Mouse (Mus musculus) adrenal gland, postnatal 36 days (tissue): ENCODE results near the gene Ptpn5. TPM values are rescaled to one million over a fixed set of nuclear protein-coding genes. Genes with fewer than 3 reads are reported as not detected.
A peak's percentile ranks its signal among the peaks of the same experiment; 100 is the strongest.

Experiments
- DNase-seq, 2 experiments: peaks; one replicate each; pipeline ENCODE4 v3.0.0; 2021; ENCODE audit warnings: mixed read lengths in 1 of 2
- total RNA-seq, 2 experiments: library from RNA; stranded (reverse); gene quantifications; 2 replicates each; pipeline ENCODE4 v1.2.3; 2021

Ptpn5 gene
- total RNA-seq, 2 experiments from 2014 or later = 0.53 to 1.1 TPM

DNA sequence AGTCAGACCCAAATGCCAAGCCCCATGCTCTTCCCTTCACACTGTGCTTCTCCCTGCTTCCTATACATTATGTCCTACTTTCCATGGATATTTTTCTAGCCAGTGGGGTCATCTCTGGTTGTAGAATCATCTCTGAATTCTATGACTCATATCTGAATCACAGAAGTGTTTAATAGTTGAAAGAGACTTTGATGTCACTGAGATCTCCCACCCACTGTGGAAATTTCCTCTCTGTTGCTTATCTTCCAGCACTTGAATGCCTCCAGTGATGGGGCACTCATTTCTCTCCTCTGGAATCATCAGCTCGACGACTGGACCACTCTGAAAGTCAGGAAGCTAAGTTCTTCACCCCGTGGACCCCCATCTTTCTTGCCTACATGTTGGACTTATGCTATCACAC is 22.4 kb downstream of the Ptpn5 start:
- peak in 1 of 2 experiments; percentile 14 for DNase-seq

DNA sequence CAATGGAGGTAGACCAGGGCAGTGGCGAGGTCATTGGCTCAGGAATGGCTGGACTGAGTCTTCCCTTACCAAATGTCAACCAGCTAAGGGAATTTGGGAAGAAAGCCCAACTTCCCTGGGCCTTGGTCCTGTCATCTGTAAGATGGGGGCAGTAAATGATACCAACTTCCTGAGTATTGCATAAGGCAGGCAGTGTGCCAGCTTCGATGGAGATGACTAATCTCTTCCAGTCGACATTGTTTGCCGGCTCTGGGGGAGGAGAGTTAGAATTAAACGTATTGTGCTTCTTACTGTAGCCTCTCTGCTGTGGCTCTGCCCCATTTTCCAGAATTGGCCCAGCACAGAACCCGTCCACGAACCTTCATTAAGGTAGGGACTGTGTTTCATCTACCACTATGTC is 23.0 kb downstream of the Ptpn5 start:
- DNase-seq = peak; percentile 75 to 80

DNA sequence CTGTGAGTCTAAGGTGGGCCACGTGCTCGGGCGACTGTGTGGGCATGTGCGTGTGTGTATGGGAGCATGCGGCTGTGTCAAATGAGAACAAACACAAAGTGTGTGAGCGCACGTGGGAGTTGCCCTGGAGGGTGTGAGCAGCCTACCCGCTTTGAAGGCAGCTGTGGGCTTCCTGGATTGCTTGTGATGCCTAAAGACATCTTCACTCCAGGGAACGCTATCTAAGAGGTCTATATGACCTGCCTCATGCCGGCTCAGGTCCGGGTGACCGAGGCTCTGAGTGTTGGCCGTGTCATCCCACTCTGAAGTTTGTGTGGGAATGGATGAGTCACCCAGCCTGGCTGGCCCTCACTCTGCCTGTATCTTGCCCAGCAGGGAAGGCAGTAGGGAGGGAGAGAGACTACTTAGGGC is 24.7 kb downstream of the Ptpn5 start:
- peak; percentile 58 to 64 for DNase-seq

DNA sequence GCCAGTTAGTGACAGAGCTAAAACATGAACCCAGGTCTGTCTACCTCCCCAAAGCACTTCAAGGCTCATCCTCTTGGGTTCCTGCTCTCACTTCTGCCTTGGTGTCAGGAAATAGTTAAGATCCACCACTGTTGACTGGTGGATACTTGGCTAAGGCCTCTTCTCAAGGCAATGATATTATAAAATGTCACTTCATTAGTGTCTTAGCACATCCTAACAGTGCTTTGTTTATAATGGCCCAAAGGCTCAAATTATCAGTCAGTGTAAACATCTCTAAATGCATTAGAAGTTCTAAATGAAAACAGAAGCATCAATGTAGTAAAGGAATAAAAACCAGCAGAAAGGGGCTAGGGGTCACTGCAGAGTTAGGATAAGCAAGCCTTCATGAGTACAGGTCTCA is 26.5 kb downstream of the Ptpn5 start:
- DNase-seq = no peak

DNA sequence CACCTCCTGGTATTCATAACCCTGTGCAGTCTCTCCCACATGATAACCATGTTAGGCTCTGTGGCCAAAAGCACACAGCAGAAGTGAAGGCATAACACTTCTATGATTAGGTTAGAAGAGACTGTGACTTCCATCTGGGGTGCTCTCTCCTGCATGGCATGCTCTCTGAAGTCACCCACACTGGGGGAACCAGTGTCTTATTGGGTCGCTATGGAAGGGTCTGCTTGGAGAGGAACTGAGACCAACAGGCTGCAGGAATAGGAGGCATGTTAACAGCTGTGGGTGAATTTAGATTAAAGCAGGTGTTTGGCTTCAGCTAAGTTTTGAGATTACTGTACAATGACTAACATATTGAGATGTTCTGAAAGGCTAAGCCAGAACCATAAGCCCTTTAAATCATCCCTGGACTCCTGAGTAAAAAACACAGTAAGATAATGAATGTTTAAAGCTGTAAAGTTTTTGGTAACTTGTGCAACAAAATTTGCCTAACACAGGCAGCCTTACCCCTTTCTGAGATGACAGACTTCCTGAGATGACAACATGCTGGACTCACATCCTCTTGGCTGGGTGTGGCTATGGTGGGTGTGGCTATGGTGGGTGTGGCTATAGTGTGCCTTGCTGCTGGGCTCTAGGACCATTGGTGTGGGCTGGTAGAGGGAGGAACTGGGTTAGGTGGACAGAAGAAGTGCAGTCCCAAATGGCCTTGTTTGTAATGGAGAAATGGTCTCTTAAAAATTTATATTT is 29.6 kb downstream of the Ptpn5 start:
- DNase-seq = no peak

DNA sequence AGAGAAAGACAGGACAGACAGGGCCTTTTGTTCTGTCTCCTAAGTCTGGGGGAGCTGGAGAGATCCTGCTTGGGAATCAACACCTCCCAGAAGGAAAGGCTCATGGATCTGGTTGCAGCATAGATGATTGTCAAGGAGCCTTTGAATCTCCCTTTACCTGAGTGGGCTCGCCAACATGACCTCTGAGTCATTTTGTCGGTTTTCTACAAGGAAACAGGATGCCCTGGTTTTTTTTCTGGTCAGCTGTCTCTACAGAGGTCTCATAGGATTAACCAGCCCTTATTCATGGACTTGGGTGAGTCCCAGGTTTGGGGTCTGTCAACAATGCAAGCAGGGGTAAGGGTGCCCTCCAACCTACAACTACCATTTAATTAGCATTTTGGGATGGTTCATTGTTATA is 30.5 kb downstream of the Ptpn5 start:
- DNase-seq = no peak

DNA sequence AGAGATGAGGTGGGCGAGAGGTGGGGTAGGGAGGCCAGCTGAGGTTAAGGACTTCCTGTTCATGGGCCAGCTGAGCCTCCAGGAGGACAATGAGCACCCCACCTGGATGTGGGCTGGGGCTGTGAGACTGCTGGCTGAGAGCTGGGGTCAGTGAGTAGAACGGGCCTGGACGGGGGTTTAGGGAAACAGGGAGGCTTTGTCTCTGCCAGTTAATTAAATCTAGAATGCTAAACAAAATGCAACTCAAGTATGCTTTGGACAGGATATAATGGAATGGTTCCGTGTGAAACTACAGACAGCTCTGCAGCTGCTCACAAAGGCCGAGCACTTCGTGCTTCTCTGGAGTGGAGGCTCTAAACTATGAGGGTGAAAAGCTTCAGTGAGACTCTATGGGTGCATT is 32.9 kb downstream of the Ptpn5 start:
- no peak for DNase-seq

DNA sequence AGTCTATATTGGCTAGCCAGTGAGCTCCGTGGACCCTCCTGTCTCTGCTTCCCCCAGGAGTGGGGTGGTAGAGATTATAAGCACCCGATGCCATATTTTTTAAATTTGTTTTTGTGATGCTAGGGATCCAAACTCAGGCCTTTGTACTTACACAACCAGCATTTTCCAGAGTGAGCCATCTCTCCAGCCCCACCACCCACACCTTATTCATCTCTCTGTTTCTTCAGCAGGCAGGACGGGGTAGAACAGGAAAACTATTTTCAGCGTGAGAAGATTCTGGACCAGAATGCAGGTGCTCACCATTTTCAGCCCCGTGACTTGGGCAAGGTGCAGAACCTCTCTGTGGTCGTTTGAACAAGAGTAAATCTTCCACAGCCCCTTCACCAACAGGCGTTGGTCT is 34.2 kb downstream of the Ptpn5 start:
- DNase-seq = no peak

DNA sequence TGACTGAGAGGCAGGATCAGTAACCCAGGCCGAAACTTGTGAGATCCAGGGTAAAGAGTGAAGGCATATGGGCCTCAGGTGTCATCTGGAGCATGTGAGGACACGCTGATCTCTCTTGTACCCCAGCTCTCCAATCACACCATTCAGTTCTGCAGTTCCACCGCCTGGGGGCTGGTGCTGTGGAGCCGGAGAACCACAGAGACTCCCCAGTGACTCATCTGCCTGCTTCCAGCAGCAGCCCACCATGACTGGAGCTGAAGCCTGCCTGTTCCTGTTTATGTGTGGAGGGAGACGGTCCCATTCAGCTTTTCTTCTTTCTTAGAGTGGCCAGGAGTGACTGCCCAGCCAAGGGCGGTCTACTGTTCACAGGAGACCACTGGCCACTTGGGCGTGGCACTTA is 35.4 kb downstream of the Ptpn5 start:
- no peak for DNase-seq

DNA sequence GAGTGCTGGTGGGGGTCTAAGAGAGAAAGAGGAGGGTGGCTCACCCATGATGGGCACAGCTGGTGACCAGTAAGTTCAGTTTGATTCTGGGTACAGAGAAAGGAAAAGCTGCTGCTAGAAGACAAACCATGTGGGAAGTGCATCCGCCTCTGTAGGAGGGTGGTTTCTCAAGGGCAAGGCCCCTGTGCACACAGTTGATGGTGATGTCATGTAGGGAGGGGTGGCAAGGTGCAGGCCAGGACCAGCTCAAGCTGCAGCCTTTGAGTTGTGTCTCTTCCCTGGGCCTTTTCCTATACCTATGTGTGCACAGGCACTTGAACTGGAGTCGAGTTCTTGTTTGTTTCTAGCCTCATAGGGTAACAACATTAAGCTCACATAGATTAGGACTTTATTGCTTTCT is 38.5 kb downstream of the Ptpn5 start:
- DNase-seq = no peak

DNA sequence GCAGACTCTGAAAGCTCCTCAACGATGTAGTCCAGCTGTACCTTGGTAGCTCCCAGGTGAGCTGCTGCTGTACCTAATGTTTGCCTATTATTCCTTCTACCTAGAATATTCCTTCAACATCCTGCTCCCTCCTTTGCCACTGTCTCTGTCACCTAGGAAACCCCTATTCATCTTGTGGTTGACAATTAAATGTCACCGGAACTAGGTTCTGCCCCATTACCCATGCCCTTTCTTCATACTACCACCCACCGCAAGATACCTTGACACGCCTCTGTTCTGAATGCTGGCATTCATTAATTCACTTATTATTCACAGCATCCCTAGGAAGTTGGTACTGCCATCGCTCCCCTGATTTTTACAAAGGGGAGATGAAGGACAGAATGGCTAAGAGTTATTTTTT is 39.5 kb downstream of the Ptpn5 start:
- no peak for DNase-seq

DNA sequence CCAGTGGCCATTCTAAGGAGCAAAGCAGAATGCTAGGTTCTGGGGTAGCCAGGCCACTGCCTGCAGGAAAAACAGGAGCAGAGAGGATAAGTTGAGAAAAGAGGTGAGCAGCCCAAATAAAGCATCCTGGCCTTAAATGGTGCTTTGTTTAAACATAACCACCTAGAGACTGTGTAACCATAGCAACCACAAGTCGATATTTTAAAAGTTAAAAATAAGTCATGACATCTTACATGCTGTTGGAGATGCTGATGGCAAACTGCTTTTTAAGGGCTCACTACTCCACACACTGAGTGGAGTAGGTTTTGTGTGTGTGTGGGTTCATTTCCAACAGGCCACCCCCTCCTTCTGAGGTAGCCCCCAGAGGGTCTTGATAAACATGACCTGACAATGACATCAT is 48.4 kb downstream of the Ptpn5 start:
- no peak for DNase-seq

DNA sequence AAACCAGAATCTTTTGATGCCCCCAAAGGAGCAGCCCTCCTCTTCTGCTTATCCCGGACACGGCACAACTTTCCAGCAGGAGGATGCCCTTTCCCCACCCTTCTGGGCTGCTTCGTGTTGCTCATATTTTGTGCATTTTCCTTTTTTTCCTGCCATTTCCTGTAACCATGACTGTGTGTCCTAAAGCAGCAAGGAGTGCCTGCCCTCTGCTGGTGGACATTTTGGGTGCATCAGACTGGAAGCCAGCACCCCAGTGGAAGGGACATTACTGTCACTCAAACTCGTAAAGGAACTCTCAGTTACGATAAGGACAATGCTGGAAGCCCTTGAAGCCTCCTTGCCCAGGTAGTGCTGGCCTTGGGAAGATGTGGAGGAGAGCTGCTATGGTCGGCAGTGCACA is 52.2 kb downstream of the Ptpn5 start:
- peak; percentile 80 to 85 for DNase-seq

DNA sequence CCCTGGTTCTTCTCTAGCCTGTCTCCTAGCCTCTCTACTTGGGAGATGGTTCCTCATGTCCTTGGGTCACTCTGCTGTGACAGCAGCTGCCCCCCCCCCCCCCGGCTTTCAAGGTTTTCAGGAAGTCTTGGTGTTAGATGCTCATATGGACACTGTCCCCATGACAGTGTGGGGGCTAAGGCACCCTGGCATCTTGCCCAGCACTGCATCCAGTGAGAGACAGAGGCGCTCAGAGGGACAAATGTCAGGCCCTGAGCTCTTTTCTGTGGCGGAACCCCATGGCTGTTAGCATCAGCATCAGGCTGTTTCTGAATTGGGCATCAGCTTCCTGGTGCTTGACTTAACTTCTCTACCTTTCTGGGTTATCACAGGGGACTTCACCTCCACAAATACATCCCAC is 52.6 kb downstream of the Ptpn5 start:
- no peak for DNase-seq

DNA sequence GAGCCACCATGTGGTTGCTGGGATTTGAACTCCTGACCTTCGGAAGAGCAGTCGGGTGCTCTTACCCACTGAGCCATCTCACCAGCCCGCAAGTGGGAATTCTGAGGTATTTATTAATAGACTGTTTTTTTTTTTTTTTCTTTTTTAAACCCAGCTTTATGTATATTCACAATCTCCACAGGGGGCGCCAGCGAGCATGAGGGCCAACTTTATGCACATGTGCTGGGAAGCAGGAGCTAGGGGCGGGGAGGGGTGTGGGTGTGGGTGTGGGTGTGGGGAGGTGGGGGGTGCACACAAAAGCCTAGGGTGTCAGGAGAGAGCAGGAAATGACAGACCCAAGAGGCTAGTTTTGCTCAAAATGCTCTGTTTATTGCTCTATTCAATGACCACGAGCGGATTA is 56.0 kb downstream of the Ptpn5 start:
- DNase-seq = peak; percentile 36 to 61

DNA sequence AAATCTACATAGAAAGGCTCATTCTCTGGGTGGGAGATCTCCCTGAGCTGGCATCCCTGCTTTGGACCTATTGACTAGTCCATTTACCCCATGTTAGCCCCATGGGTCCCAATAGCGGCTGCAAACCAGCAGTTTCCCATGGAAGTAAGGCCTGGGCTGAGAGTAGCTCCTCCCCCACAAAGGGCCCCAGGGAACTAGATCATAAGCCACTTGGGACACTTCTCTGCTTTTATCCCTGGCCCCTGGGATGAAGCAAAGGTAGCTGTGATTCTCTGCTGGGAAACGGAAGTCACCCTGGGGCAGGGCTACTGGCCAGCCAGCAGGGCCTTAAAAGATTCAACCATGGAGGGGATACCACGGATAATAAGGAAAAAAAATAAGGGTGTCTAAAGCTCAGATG is 56.8 kb downstream of the Ptpn5 start:
- DNase-seq = no peak

DNA sequence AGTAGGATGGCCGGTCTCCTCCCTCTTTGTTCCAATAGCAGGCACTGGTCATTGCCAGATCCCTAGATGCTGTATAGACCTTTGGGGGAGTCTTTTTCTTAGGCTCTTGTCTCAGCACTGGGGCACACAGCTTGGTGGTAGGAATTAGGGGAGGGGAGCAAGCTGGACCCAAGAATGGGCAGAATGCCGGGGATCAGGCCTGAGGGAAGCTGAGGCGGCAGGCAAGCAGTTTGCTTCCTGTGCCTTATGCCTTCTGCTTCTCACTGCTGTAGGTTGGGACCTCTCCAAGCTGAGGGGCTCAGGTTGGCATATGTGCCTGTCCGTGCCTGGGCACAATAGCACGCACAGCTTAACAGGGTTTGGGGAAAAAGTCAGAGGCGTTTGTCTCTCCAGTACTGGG is 57.3 kb downstream of the Ptpn5 start:
- no peak for DNase-seq

DNA sequence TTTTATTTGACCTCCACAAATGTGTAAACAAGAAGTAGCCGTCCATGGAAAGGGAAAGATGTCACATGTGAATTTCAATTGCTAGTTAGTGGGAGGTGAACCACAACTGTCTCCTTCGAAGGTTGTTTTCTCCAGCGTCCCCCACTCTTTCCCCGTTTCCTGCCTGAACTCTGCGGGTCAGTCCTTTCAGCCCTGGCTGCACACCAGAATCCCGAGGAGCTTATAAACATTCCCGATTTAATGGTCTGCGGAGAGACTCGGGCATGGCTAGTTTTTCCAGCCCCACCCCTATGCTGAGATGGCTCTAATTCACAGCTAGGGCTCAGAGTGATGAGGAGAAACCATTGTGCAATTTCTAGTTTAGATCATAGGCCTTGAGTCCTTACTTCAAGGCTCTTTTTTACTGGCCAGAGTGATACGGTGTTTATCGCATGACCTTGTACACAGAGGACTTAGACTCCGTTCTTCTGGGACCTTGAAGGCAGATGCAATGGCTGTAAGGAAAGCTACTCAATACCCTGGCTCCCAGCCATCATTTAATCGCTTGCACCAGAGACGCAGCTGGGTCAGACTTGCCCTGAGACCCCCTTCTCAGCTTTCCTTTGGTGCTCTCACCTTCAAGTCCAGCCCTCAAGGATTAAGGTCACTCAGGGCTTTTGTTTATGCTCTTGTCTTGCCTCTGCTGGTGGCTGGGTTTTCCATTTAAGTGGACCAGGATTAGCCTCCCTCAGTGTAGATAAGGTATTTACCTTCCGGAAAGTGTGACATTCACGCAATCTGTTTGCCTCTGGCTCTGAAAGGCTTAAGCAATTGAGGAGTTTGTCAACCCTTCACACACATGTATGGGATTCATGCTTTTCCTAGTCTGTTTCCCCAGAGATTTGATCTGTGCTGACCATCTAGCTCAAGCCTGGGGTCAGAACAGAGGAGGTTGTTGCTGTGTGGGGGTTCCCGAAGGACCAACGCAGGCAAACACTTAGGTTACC is 59.7 kb downstream of the Ptpn5 start:
- peak; percentile 46 to 57 for DNase-seq

DNA sequence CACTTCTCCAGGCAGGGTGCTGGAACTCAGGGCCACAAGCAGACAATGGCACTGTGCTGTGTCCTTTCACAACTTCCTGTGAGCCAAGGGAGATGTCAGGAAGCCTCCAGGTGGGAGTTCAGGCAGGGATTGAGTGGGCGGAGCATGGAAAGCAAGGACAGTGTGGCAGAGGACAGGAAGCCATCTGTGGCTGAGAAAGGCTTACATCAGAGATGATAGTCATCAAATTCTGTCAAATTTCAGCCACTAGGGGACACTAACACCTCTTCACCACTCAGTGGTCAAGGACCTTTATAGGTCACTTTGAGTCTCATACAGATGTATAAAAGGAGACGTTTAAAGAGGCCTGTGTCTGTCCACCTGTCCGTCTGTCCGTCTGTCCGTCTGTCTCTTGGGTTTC is 60.9 kb downstream of the Ptpn5 start:
- no peak for DNase-seq

DNA sequence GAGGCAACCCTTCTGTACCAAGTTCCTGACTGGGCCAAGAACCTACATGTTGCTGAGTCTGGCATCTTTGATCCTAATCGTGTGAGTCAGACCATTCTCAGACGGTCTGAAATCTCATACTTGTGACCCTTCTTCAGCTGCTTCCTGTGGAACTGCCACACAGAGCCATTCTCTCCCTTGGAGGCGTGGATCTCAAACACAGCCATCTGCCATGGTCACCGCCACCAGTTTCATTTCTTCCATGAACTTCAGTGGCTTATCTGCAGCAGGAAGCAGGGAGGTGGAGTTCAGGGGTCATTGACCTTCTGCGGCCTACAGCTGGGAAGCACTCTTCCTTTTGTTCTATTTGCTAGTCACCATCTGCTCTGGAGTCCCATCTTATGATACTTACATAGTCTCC is 65.6 kb downstream of the Ptpn5 start:
- no peak for DNase-seq

DNA sequence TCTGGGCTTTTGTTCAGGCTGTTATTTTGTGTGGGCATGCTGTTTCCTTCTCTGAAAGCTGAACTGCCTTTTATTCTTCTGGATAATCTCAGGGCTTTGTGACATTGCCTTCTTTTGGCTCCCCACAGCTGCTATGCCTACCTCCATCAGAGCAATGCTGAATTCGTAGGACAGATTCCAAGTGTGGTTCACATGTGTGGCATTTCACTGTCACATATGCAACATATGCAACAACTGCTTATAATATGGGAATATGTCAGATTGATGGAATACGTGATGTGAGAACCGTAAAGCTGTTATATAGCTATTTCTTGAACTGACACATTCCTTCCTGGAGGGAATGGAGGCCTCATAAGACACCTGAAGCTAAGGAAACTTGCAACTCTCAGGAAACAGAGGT is 66.5 kb downstream of the Ptpn5 start:
- DNase-seq = no peak

DNA sequence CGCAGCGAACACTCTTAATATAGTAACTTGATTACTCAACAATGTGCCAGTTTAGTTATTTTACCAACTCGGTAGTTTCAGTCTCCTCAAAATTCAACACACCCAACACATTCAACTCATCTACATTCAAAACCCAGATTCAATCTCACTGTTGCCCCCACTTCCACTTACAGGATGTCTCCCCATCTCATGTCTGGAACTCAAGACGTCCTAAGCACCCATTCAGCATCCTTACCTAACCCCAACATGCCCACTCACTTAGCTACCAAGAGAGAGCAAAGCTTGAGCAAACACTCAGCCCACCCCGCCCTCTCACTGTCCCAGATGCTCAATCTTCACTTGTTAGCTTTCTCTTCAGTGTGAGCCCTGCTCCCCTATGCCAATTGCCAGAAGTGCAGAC is 71.9 kb downstream of the Ptpn5 start:
- no peak for DNase-seq

DNA sequence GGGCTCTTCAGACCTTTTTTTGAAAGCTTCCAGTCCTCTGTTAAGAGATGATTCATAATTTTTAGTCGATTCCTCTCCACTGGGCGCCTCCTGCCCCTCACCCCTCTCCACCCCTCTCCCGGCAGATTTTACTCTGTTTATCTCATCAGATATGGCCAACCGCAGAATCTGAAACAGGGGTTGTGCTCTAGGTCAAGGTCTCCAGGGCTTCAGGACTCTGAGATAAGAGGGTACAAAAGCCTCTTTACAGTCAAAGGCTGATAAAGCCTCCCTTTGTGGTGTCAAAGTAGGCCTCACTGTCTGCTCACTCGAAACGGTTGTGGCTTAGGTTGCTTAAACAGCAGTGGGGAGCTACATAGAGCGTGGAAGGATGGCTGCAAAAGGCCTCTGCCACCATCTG is 74.1 kb downstream of the Ptpn5 start:
- DNase-seq = peak; percentile 21 to 56

DNA sequence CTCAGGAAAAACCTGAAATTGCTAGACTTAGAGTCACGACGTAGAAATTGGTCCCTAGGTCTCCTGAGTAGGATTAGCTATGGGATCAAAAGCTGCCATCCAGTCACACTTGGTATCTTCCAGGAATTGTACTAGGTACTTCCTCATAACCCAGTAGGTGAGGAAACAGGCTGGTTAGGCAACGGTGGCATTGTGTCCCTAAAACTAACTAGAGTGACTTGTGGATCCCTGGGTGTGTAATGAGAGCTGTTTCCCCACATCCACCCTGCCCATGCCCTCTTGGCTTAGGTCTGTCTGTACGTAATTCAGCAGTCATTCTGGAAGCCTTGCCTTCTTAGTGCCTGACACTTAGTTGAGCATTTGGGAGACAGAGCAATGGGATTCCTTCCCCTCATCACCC is 77.2 kb downstream of the Ptpn5 start:
- no peak for DNase-seq
